Mouse (Mus musculus) limb, embryonic 11.5 days (tissue): ENCODE data around the gene Krtap24-1. TPM values are rescaled to one million over a fixed set of nuclear protein-coding genes. Genes with fewer than 3 reads are reported as not detected.

Experiments
- ATAC-seq: fragments of 200-750 bp; cut with Nextera tagmentation; 2 replicates; pipeline ENCODE4 v1.8.0; 2017; ENCODE audit warnings: low read depth; ENCODE audit not compliant: insufficient number of reproducible peaks, low FRiP score, low TSS enrichment
- DNase-seq: peaks from one replicate; pipeline ENCODE4 v3.0.0-alpha.2; 2015; ENCODE audit warnings: low spot score
- H3K27ac ChIP-seq: fragments of 300-500 bp; sonication (generic); replicated peaks from 2 replicates; pipeline ENCODE4 v1.5.1; 2014; ENCODE audit warnings: low read depth, mild to moderate bottlenecking, low read length
- H3K27me3 ChIP-seq: fragments of 300-500 bp; sonication (generic); 2 replicates; pipeline ENCODE4 v1.6.1; 2014; ENCODE audit warnings: mild to moderate bottlenecking, low read length, mixed read lengths; ENCODE audit not compliant: control insufficient read depth, insufficient read depth
- H3K36me3 ChIP-seq: fragments of 300-500 bp; sonication (generic); 2 replicates; pipeline ENCODE4 v1.6.1; 2014; ENCODE audit warnings: mild to moderate bottlenecking, low read length, moderate library complexity, mixed read lengths; ENCODE audit not compliant: control insufficient read depth, insufficient read depth
- H3K4me1 ChIP-seq: fragments of 300-500 bp; sonication (generic); 2 replicates; pipeline ENCODE4 v1.6.1; 2014; ENCODE audit warnings: low read length, mixed read lengths; ENCODE audit not compliant: control insufficient read depth, insufficient read depth
- H3K4me2 ChIP-seq: fragments of 300-500 bp; sonication (generic); 2 replicates; pipeline ENCODE4 v1.6.1; 2014; ENCODE audit warnings: low read depth, mild to moderate bottlenecking, moderate library complexity; ENCODE audit not compliant: severe bottlenecking
- H3K4me3 ChIP-seq: fragments of 300-500 bp; sonication (generic); 2 replicates; pipeline ENCODE4 v1.5.1; 2014; ENCODE audit warnings: low read depth, low read length
- H3K9ac ChIP-seq: fragments of 300-500 bp; sonication (generic); 2 replicates; pipeline ENCODE4 v1.6.1; 2014; ENCODE audit warnings: mild to moderate bottlenecking, low read length
- H3K9me3 ChIP-seq: fragments of 300-500 bp; sonication (generic); 2 replicates; pipeline ENCODE4 v1.6.1; 2016; ENCODE audit warnings: low read length; ENCODE audit not compliant: control insufficient read depth
- WGBS: fragments of 180-500 bp; shearing (Covaris S2); extraction: QIAGEN DNeasy Blood & Tissue Kit; methylation state at CpG from one replicate; pipeline ENCODE4 v1.1.7; 2014; 5-methylcytosine and 5-hydroxymethylcytosine counted together
- polyA plus RNA-seq: library from polyadenylated mRNA; unstranded; fragments of >200 nt; fragmentation: Nextera tagmentation; extraction: Ambion mirVana; gene quantifications from 2 replicates; pipeline ENCODE4 v1.2.1, GENCODE M21; 2014

Krtap24-1 gene
- polyA plus RNA-seq, 1 experiment from 2014 or later: not detected

GRCm38 (mm10) chr16:88575885-88576679, 36.0 kb downstream of the Krtap24-1 start:
- ATAC-seq (no peak), DNase-seq (no peak)
- Histone ChIP-seq H3K4me3 (no peak overlapping the region), H3K9me3 (no peaks in the 10 kb centered on the region), H3K36me3 (no peaks in the 10 kb centered on the region), H3K4me2 (no peak overlapping the region), H3K27me3 (no peaks in the 10 kb centered on the region), H3K4me1 (no peaks in the 10 kb centered on the region), H3K27ac (no peak overlapping the region), H3K9ac (no peak overlapping the region)
- 57% methylated on average over 4 of the region's 4 CpGs for WGBS

GRCm38 (mm10) chr16:88572904-88573404, 39.1 kb downstream of the Krtap24-1 start:
- H3K4me1 ChIP-seq: no peaks in the 10 kb centered on the region
- DNase-seq: no peak
- H3K36me3 ChIP-seq: no peaks in the 10 kb centered on the region
- no peak overlapping the region for H3K4me3 ChIP-seq
- no peak overlapping the region for H3K27ac ChIP-seq
- H3K9ac ChIP-seq: no peak overlapping the region
- H3K27me3 ChIP-seq: no peaks in the 10 kb centered on the region
- H3K4me2 ChIP-seq: no peak overlapping the region
- 91% methylated on average over 5 of the region's 5 CpGs for WGBS
- no peaks in the 10 kb centered on the region for H3K9me3 ChIP-seq
- no peak for ATAC-seq

DNA sequence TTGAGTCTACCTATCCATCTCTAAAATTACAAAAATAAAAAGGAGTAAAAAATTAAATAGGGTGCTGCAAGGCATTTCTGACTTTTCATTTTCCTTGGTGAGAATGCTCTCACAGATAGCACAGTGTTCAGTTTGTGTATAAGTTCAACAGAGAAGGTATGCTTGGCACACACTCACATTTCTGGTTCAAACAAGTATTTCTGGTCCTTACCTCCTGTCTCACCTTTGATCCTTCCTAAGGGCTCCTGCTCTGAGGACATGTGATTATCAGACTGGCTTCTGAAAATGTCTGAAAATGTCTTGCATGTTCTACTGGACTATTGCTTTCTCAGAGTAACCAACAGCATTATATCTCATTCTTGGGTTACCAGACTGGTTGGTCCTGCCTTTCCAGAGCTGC, 41.9 kb downstream of the Krtap24-1 start:
- Histone ChIP-seq H3K36me3 (no peaks in the 10 kb centered on the region), H3K4me2 (no peak overlapping the region), H3K27ac (no peak overlapping the region), H3K4me3 (no peak overlapping the region), H3K9ac (no peak overlapping the region), H3K27me3 (no peaks in the 10 kb centered on the region), H3K4me1 (no peaks in the 10 kb centered on the region), H3K9me3 (no peaks in the 10 kb centered on the region)
- ATAC-seq (no peak), DNase-seq (no peak)

GRCm38 (mm10) chr16:88569732-88570131, 42.3 kb downstream of the Krtap24-1 start:
- WGBS: 94% methylated on average over 3 of the region's 3 CpGs
- Histone ChIP-seq H3K9me3 (no peaks in the 10 kb centered on the region), H3K36me3 (no peaks in the 10 kb centered on the region), H3K4me3 (no peak overlapping the region), H3K27me3 (no peaks in the 10 kb centered on the region), H3K4me1 (no peaks in the 10 kb centered on the region), H3K4me2 (no peak overlapping the region), H3K27ac (no peak overlapping the region), H3K9ac (no peak overlapping the region)
- DNase-seq (no peak), ATAC-seq (no peak)

DNA sequence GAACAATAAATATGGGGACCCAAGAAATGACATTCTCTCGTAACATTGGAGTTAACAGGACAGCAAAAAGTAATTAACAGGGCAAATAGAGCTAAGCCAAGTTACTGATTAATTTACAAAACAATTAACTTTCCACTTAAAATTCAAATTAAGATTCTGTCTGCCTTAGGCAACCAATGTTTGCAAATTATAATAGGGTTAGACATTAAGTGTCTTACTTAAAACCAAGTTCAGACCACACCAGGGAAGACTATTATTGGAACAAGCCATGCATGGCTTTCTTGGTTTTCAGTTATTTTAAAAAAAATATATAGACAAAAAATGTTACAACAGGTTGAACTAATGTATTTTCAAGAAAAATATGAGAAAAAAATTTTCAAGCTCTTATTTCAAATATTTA, 43.0 kb downstream of the Krtap24-1 start:
- WGBS: 78% methylated on average over 1 of the region's 1 CpGs
- ATAC-seq: no peak
- no peaks in the 10 kb centered on the region for H3K36me3 ChIP-seq

GRCm38 (mm10) chr16:88563045-88563913, 48.8 kb downstream of the Krtap24-1 start, which contains the start of gene Cldn8:
TSS of gene Cldn8 (minus strand) at chr16:88563183.
- Histone ChIP-seq H3K4me3 (no peak within 1 kb of the TSS), H3K27me3 (no peaks in the 10 kb centered on the region), H3K36me3 (no peaks in the 10 kb centered on the region), H3K9ac (no peak within 1 kb of the TSS), H3K27ac (no peak within 1 kb of the TSS), H3K4me2 (no peak within 1 kb of the TSS), H3K4me1 (no peaks in the 10 kb centered on the region), H3K9me3 (no peaks in the 10 kb centered on the region)
- WGBS: 70% methylated on average over 6 of the region's 6 CpGs
- ATAC-seq (no peak), DNase-seq (no peak)

More for the DNA sequence above, 43.0 kb downstream of the Krtap24-1 start:
- H3K4me2 ChIP-seq: no peak overlapping the region
- H3K4me1 ChIP-seq: no peaks in the 10 kb centered on the region
- no peak overlapping the region for H3K27ac ChIP-seq
- H3K9me3 ChIP-seq: no peaks in the 10 kb centered on the region
- H3K27me3 ChIP-seq: no peaks in the 10 kb centered on the region
- no peak overlapping the region for H3K4me3 ChIP-seq
- no peak for DNase-seq
- H3K9ac ChIP-seq: no peak overlapping the region

- no peaks in the 10 kb centered on the region for H3K4me1 ChIP-seq
- H3K4me2 ChIP-seq: no peak overlapping the region
- no peaks in the 10 kb centered on the region for H3K9me3 ChIP-seq
- 53% methylated on average over 6 of the region's 6 CpGs for WGBS
- DNase-seq (no peak), ATAC-seq (no peak)
- H3K27ac ChIP-seq: no peak overlapping the region
- no peaks in the 10 kb centered on the region for H3K27me3 ChIP-seq
- no peaks in the 10 kb centered on the region for H3K36me3 ChIP-seq
- H3K9ac ChIP-seq: no peak overlapping the region
- H3K4me3 ChIP-seq: no peak overlapping the region
Measured at GRCm38 (mm10) chr16:88561617-88562164, 50.4 kb downstream of the Krtap24-1 start.
